Mouse (Mus musculus): ENCODE measurements around the gene Casc3.
A peak's percentile ranks its signal among the peaks of the same experiment; 100 is the strongest.

Casc3 gene

DNA sequence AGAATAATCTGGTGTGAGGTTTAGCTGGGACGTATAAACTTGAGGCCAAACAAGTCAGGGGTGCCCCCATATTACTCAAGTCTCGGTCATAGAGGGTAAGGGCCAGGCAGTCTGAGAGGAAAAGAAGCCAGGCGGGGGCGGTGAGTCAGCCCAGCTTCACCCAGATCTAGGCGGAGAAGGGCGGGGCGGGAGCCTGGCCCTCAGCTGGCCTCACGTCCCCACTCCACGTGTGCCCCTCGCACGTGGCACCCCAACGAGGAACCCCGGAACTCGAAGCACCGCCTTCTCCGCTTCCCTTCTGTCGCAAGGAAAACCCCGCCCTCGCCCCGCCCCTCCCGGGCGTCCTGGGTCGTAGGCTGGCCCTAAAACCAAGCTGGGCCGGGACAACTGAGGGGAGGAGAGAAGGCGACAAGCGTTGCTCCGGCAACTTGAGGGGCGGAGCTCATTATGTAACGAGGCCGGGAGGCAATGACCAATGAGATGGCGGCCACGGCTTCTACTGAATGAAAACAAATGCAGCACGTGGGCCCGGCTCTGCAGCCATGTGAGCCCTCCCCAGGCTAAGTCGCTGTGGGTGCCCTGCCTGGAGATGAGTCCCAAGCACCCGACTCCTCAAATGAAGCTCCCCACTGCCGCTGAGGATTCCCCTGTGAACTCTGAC, 30.9 kb upstream of the Casc3 start:
- DNase-seq = peak; percentile 100

DNA sequence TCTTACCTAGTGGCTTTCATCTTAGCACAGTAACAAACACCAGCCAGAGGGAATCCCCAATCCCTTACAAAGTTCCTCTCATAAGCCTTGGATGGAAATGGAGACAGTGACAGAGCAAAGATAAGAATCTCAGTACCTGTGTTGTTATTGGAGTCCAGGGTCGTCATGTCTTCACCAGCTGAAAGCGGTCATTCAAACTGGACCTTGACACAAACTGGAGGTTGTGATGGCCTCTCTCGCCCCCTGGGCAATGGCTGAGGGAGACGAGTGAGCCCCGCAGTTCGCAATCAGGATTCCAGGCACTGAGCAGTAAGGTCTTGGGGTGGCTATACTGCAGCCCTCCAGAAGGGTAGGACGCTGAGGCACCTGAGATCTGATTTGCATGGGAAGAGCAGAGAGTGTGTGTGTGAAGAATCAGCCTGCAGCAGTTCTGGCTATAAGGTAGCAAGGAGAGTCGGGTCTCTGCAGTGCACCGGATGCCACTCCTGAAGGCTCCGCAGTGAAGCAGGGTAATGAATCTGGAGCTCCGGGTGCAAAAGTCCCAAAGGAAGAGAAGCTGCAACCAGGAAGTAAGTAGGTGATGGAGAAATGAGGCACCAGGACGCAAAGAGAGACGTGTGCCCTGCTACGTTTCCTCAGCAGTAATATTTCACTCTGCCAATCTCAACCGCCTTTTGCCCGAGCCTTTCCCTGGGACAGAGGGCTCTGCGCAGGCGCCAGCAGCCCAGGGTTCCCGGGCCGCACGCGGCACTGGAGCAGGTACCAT, 29.9 kb upstream of the Casc3 start, which contains the start of gene Nr1d1:
Gene Nr1d1 (minus strand): TSS at position 752 of the 766 bp plus-strand sequence.
- no peak for DNase-seq

DNA sequence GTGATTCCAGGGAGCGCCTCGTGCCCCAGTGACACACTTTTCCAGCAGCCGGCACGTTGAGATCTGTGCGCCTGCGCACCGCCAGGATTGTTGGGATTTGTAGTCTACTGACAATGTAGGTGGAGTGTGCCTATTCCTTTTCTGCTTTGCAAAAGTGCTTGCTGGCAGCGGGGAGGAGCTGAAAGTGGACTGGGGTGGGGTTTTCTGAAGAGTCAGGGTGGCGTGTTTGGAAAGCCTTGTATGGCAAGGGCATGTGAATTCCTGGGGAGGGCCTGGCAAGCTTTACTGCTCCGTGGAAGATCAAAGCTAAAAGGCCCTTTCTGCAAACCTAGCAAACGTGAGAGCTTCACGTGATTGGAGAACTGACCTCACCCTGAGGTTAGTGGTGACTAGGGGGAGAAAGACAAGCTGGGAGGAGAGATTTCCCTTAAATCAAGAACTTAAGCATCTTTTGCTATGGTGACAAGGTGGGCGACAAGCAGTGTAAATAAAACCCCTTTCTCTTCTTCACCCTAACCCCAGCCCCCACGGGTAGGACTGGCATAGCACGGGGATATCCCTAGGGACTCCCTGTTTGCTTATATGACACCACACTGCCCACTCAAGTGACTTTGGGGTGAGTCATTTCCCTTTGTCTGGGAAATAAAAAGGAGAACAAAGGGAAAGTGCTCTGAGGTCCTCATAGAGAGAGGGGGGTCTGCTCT, 29.2 kb upstream of the Casc3 start:
- DNase-seq = peak; percentile 100

DNA sequence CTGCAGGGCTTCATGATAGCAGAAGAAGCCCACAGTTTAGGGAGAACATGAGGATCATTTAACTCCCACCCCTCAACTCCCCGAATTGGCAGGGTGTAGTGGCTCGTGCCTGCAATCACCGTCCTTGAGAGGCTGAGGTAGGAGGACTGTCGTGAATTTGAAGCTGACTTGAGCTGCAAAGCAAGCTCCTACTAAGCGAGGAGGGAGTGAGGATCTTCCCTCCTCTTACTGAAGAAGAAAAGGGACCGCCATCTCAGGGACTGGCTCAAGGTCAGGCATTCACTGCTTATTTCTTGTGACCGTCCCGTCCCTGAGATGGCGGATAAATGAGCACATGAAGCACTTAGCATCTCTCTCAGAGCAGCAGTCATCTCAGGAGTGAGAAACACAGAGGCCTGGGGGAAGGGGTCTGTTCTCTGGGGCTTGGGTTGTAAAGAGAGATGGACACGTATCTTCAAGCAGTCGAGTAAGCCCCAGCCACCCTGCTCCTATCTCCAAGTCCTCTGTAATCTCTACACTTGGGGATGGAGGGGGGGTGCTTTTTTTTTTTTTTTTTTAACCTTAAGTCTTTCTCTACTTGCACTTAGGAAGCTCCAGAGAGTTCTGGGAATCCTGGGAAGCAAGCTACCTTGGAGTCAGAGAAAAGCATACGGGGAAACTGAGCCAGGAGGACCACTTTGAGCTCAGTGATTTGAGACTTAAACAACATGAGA, 28.5 kb upstream of the Casc3 start:
- DNase-seq = no peak

DNA sequence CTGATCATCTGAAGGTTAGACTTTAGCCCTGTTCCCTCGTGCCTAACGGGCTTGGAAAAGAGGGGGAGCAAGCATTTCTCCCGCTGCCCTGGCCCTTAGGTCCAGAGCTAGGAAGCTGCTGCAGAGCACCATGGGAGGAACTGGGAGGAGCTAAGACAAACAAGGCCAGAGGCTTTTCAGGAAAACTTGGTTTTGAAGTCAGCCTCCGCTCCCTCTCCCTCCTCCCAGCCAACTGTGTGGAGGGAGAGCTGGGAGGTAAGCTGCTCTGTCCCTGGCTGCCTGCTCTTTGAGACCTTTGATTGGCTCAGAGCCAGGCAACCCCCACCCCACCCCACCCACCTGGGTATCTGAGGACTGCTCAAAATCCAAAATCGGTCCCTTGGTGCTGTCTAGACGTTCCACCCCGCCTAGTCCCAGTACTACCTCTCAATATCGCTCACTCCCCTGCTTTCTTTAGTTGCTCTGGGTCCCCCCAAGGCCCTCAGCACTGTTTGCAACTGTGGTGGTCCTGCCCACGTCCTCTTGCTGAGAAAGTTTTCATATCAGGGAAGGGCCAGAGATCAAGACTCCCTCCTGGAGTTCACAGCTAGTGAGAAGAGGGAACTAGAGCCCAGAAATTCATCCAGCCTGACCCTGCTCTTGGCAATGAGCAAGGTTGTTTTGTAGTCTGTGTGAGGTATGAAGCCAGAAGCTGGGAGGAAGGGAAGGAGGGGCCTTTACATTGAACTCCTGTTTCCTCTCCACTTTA, 27.7 kb upstream of the Casc3 start:
- DNase-seq = peak; percentile 74 to 83

DNA sequence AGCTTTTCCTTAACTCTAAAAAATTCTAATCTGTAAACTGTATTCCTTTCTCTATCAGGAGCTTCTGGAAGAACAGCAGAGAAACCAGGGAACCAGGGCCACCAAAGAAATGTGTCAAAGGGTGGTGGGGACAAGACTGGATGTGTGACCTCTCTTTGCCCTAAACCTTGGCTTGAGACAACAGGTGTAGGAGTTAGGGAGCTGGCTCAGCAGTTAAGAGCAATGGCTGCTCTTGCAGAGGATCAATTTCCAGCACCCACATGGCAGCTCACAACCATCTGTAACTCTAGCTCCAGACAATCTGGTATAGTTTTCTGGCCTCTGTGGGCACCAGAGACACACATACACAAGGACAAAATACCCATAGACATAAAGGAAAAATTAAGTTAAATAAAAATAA, 26.8 kb upstream of the Casc3 start:
- DNase-seq = no peak

DNA sequence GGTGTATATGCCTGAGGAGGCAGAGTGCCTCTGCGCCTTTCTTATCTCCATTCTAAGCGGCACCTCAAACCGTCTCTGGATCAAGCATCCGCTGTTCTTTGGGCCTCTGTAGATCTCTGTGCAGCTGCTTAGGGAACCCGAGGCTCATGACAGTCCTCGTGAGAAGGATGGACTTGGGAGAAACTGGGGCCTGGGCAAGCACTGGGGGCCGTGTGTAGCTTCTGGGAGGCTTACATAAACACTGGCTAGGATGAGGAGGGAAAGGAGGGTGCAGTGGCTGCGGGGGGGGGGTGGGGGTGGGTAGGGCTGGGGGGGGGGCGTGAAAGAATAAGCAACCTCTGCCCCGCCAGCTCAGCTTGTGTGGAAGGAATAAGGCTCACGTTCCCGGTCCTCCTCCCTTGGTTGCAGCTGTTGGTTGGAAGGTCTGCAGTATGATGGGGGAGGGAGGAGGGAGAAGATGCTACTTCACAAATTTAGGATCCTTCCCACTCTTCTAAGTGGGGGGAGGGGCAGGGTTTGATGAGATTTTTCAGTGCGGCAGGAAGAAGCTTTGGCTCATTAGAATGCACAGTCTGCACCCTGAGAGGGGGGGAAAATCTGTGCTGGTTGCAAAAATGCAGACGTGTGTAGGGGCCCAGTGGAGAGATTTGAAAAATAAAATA, 22.7 kb upstream of the Casc3 start:
- DNase-seq = peak in 1 of 2 experiments; percentile 56

DNA sequence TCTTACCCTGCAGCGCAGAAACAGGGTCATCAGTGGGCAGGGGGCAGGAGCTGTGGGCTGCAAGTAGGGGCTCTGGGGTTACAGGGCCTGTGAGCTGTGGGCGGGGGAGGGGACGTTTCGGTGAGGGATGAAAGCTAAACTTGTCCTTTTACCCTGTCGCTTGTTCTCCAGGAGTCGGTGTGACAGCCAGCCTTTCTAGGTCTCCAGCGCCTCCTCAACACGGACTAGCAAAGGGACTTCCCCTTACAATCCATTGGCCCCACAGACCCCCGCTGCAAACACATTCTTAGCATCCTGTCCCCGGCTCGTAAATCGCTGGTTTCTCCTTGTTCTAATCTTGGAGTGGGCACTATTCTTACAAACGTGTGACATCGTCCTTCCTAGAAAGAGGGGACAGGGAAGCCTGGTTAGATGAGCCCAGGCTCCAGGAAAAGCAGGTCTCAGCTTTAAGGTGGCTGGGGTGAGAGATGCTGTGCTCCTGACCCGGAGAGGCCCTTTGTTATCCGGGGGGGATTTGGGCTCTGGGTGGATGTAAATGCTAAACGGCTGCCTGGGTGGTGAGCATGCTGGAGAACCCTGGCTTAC, 22.0 kb upstream of the Casc3 start:
- DNase-seq = peak in 1 of 2 experiments; percentile 30

DNA sequence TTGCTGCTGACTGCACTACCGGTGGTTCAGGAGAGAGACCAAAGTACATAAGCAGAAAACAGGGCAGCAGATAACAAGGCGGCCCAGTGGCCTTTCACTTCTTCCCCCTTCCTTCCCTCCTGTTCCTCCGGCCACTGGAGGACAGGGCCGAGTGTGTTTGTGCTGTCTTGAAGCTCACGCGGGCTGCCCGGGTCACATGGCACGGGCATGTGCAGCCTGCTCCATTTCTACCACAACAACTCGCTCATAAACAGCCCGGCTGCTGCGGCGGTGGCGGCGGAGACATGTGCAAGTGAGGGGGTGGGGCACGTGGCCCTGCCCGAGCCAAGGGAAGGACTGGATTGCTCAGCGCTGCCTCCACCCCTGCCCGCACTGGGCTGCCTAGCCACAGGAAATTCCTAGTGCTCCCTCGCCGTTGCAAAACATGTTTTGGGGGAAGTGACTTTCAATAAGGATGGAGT, 21.4 kb upstream of the Casc3 start:
- DNase-seq = peak; percentile 99

DNA sequence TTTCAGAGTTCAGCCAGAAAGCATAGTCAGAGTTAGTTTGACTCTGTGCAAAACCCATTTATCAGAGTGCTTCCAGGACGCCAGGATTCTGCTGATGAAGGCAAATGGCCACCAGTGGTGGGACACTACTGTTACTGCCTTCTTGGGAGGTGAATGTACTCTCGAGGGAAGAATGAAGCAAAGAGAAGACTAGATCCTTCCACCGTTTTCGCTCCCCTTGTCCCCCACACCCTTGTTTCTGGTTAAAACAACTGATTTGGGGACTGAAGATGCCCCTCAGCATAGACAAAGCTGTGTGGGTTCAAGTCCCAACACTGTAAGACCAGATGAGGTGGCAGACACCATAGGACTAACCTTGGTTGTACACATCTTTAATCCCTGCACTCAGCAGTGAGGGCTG, 20.6 kb upstream of the Casc3 start:
- no peak for DNase-seq

DNA sequence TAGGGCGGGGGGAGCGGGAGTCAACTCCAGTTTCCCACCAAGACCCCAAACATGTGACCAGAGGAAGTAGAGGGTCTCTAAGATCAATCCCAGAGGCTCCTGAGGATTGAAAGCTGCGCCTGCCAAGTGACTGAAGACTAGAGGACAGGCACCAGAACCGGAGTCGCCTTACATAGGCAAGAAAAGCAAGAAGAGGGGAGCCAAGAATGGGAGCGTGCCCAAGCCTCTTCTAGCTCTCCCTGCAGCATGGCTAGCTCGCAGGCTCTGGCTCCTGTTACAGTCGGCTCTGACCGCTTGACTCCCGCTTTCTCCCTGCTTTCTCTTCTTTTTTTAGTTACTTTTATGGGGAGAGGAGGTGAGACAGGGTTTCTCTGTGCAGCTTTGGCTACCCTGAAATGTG, 19.5 kb upstream of the Casc3 start:
- peak in 1 of 2 experiments; percentile 24 for DNase-seq

DNA sequence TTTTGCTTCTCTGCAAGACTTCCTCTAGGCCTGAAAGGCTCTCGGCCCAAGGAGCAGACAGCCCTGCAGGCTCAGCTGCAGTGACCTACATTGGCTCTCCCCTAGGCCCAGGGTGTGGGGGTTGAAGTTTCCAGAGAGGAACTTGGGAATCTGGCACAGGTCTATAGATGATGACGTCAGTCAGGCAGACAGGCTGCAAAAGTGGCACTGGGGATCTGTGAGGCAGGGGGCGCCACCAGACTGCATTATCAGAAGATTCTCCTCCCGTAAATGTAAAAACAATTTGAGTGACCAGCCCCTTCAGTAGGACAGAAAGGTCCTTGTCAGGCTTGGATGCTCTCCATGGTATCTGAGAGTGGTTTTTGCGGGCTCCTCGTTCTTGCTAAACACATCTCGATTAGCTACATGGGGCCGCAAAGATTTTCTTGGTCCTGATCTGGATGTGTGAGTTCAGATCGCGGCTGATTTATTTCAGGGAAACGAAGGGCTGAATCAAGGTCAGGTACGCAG, 18.9 kb upstream of the Casc3 start:
- peak; percentile 86 to 92 for DNase-seq

DNA sequence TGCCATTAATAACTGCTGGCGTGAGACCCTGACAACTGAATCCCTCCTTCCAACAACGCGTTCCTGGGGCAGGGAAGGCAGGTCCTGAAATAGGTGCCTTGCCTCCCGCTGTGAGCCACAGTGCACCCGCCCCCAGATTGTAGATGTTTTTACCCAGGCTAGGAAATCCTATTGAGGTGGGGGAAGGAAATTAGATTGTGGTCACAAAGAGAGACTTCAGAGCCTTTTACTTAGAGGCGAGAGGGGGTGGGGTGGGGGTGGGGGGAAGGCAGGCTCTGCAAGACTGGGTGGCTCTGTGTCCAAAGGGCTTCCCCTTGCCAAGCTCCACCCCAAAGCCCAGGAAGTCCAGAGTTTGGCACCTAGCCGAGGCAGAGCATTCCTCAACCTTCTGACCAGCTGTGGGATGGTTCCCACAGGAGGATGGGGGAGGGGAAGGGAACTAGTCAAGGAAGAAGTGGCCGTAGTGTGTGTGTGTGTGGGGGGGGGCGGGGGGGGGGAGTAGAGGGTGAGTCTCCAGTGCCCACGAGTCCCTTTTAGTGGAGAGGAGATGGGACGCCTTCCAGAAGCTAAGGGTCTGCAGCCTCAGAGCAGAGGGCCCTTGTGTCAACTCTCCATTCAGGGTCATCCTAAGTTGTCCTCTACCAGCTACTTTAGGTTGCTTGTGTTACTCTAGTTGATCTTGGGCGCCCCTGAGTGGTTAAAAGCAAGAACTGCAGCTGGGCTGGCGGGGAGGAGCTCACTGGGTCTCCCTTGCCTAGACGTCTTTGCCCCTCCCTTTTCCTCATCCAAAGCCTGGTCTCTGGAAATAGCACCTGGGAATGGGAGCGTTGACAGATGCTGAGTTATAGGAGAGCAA, 18.1 kb upstream of the Casc3 start:
- DNase-seq = peak; percentile 98 to 99

DNA sequence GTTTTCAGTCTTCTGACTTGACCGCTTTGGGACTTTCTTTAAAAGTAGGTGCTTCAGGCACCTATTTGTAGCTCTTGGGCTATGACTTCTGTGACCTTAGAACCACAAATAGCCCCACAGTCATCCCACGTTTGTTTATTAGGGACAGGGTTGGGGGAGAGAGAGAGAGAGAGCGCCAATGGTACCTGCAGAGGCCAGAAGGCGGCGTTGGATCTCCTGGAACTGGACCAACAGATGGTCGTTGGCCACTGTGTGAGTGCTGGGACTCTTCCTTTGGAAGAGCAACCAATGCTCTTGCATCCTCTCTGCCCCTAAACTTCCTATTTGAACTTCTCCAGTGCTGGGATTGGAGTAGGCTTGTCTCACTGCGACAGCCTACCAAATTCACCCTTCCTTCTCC, 17.5 kb upstream of the Casc3 start:
- DNase-seq = no peak

DNA sequence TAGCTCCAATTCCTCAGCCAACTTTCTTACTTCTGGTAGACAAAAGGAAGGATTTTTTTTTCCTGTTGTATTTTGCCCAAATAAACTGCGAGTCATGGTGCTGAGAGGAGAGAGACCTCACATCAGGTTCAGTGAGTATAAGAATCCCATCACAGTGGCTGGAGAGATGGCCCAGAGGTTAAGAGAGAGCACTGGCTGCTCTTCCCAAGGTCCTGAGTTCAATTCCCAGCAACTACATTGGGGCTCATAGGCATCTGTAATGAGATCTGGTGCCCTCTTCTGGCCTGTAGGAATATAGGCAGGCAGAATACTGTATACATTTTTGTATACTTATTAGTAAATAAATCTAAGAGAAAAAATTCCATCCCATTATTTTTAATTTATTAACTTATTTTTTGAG, 17.0 kb upstream of the Casc3 start:
- no peak for DNase-seq

DNA sequence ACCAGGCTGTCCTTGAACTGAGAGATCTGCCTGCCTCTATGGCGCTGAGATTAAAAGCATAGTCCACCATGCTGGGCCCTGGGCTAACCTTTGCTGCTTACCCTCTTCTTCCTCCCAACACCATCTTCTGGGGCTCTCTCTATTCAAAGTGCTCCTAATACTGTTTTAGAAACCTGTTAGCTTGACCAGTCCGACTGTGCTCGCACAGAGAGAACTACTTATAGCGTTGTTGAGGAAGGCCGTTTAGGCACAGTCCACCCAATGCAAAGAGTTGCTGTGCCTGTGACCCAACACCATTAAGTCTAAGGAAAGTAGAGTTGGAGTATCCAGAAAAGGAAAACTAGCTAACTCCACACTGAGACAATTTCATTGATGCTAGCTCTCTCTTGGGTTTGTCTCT, 16.6 kb upstream of the Casc3 start:
- DNase-seq = no peak

DNA sequence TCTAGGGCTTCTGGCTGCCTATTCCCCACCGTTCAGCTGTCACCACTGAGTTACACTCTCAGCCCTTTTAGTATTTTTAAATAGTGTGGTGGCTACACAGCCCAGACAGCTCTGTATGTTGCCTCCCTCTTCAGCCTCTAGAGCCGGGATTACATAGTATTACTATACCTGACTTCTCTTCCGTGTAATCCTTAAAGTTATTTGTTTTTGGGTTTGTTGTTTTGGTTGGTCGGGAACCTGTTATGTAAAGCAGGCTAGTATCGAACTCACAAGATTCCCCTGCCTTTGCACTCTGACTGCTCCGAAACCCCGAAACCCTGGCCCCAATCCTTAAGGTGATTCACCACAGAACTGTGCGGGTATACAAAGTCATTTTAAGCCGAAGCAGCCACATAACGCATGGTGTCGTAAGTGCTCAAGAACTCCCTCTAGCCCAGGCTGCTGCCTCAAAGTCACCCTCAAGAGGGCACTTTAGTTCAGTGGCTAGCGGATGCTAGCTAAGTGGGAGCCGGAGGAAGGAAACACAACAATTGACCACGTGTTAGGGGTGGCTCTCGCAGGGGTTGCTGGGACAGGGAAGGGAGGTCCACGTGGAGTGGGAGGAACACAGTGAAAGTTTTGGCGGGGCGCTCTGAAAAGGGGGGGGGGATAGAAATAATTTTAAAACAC, 16.0 kb upstream of the Casc3 start:
- DNase-seq = peak; percentile 95 to 96

DNA sequence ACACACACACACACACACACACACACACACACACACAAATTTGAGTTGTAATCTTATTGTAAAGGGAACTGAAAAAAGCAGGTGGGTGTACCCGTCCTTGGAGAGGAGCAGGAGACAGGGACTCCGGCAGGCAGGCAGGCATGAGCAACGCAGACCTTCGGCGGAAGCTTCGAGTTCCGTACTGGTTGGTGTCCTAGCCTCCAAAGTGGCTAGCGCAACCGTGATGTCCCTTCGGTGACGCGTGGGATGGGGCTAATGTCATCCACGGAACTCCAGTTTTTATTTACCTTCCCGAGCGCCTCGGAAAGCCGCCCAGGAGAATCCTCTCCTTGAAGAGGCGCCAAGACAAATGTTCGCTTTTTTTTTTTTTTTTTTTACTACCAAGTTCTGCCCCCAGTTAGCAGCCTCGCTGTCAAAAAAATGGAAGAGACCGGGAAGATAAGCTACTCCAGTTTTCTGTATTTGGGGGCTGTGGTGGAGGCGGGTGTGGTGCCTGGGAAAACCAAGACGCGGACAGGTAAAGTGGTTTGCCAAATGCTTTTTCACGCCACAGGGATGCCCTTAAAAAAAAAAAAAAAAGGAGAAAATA, 15.4 kb upstream of the Casc3 start:
- DNase-seq = no peak

DNA sequence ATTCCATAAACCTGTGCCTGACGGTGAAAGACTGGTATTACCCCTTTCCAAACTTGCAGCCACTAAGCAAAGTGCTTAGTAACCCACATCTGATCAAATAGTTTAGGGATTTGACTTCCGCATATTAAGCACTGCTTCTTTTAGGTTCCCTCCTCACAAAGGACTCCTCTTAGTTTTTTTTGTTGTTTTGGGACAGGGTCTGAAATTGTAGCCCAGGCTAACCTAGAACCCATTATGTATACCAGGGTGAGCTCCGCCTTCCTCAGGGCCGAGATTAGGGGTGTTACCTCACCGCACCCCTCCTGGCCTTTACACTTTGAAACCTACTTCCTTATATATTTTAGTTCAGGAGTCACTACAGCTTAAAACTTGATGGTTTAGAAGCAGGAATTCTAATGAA, 14.9 kb upstream of the Casc3 start:
- no peak for DNase-seq

Measured in lung, adult 18-20 months (tissue).